Mouse (Mus musculus) cerebellum, adult 11-12 months (tissue): ENCODE data around the gene Hs3st5.
"Not testable (repeated sequence)": the region's sequence is repeated elsewhere in the genome, so short reads cannot be mapped to it uniquely, and the experiment has no call there.

Source experiments
- DNase-seq: peaks from one replicate; pipeline ENCODE4 v3.0.0; 2022

Gene Hs3st5

DNA sequence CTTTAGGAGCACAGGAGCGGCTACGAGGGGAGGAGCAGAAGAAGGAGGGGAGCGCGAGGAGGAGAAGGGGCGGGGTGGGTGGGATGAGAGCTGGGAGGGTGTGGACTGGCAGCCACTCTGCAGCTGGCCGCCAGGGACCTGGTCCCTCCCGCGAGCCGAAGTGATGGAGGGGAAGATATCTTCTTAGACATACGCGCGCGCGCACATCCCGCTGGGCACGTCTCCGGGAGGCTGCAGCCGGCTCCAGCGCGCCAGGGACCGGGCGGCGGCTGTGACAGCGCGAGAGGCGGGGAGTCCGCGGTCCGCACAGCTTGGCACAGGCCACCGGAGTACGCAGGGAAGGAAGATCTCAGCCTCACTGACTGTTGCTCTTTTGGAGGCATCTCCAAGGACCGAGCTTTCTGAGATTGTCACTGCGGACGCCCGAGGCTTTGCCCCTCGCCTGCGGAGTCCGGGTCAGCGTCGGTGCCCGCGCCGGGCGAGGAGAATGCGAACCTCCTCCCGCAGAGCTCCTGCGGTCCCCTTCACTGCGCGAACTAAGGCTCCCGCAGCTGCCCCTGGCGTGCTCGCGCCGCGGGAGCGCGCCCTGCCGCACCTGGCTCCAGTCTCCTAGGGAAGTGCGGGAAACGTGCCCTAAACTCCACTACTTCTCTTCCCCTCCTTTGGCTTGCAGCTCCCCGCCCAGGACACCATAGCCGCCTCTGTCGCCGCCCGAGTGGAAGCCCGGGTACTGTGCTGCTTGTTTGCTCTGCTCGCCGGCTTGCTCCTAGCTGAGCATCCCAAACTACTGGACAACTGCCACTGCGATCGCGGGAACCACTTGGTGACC, at the start of gene Hs3st5:
TSS of gene Hs3st5 (plus strand) at position 88 of the 829 bp plus-strand sequence.
- DNase-seq: peak; percentile 60

DNA sequence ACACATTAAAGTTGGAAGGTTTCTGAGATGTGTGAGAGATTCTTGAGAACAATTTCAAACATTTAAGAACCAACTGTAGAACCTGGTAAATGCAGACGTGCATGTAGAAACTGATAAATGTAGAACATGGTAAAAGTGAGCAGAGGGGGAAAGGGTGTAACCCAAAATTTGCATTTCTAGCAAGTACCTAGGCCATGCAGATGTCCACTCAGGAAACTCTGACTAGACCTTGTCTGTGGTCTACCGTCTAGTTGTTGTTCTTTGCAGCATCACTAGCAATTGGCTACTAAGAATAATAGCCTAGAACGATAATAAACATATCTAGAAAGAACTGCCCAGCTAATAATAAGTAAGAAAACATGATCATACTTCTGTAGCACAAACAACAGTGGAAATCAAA, 38.0 kb upstream of the Hs3st5 start:
- no peak for DNase-seq

DNA sequence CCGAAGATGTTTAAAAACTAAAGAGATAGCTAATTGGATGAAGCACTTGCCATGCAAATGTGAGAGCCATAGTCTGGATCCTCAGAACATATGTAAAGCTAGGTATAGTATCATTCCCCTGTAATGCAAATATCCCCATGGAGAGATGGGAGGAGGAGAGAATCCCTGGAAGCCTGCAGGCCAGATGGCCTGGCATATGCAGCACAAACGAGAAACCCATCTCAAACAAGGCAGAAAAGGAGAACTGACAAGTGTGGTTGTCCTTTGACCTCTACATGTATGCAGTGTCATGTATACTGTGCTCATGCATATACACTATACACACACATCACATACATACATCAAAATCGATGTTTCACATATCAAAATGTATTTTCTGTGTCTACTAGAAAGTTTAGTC, 35.5 kb upstream of the Hs3st5 start:
- no peak for DNase-seq

DNA sequence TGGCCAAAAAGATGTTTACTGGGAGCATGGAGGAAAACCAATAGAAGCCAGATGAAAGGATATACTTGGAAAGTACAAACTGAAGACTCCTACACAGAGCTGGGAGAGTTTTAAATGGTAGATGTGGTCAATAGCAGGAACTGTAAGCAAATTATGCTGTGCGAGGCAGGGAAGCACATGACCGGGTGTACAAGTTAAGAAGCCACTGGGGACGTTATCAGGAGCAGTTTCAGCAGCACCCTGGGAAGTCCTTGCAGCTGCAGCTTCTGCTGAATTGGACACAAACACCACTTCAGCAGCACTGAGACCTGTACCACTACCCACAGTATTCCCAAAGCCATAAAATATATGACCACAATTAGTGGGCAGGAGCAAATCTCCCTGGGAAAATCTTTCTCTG, 31.8 kb upstream of the Hs3st5 start:
- no peak for DNase-seq

DNA sequence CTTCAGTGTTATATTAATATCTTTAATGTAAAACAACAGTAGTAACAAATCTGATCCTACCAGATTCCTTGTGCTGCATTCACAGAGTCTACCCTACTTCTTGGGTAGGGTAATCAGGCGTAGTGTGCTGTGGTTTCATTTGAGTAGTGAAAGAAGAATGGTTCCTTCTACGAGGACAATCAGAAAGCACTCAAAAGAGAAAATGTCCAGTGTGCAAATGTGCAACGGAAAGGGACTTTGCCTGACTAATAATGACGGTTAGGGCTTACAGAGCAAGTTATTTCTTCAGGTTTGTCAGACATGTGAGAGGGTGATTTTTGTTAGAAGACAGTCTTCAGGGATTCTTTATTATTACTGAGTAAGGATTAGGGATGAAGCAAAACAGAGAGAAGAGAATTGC, 29.1 kb upstream of the Hs3st5 start:
- DNase-seq: no peak

DNA sequence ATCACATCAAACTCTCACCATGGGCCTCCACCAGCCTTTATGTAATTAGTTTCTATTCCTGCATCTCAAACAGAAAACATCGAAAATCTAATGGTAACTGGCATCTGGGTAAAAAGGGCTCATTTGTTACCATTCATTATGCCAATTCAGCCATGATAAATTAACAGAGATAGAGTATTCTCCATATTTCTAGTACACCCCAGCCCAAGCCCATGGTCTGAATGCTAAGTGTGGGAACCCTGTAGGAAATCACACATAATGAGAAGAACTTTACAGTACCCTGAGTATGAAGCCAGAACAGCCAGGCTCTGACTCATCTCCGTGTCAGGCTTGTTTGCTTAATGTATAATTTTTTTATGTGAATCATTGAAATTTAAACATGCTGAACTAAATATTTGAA, 23.3 kb upstream of the Hs3st5 start:
- DNase-seq: no peak

DNA sequence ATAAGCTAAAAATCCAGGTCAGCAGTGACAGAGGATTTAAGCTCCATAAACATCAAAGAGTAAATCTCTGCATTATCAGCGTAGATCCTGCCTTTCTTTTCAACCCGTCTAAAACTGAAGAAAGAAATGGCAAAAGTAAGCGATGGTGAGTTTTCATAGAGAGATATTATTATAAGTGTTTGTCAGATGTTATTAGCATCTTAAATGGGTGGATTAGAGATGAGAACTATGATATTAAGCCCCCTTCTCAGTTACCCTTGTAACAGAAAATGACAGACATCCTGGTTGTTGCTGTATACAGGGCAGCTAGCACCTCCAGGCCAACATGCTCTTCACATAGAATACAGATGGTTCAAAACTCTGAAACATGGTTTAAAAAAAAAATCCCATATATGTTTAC, 22.6 kb upstream of the Hs3st5 start:
- no peak for DNase-seq

DNA sequence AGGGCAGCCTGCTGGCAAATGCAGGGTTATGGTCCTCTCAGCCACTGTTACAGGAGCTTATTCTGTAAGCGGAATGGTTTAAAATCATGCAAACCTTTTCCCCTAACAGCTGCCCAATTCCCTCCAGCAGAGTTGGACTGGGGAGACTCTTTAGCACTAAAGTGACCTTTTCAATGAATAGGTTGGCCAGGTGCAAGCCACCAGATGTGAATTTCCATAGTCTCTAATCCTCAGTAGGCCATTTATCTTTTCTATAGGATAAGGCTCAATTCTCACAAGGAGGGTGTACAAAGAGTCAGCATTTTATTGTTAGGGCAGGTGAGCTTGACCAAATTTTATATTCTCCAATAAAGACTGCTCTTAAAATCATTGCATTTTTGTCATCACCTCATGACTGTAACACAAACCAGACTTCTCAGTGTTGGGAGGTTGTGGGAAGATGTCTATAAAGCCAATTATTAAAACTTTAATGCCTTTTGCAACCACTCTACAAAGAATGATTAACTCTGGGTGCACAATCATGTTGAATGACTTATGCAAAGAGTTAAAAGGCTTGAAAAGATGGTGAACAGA, 21.8 kb upstream of the Hs3st5 start:
- DNase-seq: no peak

DNA sequence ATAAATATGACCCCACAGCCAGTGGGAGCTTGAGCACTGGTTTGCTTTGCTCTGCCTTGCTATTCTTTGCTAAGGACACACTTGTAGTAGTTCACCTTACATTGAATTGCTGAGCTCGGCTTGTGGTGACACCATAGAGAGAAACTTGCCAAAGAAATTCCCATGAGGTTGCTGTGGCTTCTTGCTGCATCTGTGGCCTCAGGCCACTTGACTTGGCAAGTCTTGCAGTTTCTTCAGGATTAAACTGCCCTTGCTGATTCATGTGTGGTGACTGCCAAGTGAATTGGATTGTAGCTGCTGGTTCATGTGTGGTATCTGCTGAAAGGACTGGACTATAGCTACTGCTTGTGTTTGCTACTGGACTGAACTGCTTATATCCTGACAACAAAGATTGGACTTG, 13.0 kb upstream of the Hs3st5 start:
- DNase-seq: no peak

DNA sequence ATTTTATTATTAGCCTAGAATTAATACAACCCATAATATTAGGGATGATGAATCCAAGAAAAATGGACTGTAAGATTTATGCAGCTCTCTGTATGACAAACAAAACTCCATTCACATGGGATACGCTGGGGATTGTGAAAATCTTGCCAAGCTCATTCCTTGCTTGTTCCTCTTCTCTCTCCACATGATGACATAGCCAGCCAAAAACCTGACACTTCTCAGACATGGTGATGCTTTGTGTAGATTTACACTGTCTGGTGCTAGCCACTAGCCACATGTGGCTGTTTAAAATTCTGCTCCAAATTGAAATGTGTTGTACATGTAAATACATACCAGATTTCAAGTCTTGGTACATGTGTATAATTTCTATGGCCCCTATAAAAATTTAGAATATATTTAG, 6.9 kb upstream of the Hs3st5 start:
- DNase-seq: no peak

DNA sequence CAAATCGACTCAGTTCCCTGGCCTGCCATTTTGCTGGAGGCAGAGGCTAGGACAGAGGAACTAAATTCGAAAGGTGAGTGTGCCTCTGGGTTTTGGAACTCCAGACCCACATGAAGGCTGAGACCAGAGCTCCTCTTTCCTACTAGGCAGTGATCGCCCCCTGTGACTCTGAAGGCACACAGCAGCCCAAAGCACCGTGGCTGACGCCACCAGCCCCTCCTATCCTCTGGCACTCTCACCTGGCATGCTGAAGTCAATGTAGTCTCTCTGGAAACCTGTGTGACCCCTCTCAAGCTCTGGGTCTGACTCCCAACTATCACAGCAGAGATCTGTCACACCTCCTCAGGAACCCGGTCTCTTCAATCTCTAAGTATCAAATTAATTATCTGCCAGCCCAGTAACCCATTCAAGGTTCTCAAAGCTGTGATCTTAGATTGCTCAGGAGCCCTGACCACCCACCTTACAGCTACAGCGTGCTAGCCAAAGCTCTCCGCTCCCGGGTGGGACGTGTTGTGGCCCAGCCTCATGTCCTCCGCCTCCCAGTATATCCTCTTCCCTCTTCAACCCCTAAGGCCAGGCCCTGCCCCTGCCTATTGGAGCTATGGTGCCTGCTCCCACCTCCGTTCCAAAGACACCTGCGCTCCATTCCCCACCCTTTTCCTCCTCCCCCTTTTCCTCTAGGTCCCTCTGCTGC, 434 bp upstream of the Hs3st5 start:
- peak; percentile 21 for DNase-seq

DNA sequence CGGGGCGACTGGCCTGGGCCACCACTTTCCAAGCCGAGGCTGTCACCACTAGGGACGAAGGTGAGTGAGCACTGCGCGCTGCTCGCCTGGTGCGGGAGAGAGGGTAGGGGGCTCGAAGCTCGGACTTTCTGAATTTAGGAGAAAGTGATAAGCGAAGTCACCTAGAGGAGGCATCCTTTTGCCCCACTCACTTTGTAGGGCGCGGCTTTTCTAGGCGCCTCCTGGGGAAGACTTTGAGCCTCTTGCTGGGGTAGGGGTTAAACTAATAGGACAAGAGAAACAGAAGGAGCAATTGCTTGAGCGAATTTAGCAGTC, 899 bp downstream of the Hs3st5 start:
- DNase-seq: no peak

DNA sequence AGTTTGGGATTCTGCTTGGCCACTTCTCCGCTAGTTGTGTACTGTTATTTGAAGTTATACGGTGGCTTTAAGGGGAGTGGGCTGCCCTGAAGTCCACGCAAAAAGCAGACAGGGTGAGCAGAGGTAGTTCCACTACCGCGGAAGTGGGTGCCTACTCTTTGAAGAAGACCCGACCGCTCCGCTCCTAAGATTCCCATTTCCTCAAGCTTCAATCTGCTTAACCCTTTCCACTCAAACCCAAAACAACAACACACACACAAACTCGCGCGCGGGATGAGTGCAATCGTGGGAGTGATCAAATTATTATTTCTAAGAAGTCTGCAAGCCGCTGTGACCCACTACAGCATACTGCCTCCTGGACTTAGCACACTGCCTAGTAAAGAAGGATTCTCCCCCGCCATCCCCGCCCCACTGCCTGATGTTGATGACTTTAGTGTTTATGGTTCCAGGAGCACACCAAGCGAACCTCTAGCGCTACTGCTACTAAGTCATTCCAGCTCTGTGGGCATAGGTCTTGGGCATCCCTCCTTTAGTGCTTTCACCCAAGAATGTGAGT, 1.5 kb downstream of the Hs3st5 start:
- no peak for DNase-seq

DNA sequence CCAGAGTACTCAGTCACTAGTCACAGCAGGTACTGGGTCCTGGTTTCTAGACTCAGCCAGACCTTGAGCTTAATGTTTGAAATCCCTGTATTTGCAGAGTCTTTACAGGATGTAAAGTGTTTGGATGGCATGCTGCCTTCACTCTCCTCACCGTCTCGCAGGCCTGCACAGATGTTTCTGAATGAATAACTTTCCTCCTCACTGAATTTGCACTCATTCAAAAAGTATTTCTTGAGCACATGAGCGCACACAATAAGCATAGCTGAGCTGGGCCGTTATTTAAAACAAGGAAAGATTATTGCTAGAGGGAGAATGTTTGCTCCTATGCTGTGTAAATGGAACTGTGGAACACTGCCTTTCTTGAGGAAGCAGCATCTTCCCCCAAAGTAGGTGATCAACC, 2.9 kb downstream of the Hs3st5 start:
- DNase-seq: no peak

DNA sequence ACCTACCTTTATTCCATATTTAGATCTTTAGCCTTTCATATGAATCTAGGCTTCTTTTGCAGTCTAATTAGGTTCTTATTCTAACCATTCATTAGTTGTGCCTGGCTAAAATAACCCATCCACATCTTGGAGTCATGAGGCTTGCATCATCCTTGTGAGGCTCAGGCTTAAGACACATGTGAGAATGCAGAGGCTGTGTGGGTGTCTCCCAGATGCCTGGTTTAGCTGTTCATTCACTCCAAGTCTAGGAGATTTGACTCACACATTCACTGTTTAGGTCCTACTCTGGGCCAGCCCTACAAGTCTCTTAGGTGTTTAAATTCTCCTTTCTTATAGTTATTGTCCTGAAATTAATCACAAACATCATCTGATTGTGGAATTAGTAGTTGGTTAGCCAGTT, 17.3 kb downstream of the Hs3st5 start:
- no peak for DNase-seq

DNA sequence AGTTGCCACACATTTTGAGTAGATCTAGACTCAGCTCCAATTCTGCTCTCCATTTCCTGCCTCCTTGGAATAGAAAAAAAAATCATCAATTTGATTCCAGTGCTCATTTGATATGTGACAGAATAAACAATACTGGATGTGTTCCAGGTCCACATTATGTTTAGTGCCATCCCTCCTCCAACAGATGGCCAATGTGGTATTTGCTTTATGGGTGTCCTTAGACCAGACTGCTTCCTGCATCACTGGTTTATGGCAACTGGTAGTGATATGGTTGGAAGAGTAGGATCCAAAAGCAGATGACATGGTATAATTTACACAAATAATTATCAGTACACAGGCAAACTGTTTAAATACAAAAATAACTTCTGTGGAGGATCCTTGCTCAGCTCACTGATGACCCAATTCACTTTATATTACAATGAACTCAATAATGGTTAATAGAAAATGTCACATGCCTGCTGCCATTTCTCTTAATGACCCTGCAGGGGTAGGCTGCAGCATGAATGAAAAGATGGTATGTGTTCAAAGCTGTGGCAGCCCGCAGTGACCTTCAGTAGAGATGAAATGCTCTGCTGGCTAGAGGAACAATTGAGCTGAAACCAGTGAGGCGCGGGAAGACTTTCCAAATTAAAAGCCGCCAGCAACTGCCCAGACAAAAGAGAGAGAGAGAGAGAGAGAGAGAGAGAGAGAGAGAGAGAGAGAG, 27.2 kb downstream of the Hs3st5 start:
- DNase-seq: no peak

DNA sequence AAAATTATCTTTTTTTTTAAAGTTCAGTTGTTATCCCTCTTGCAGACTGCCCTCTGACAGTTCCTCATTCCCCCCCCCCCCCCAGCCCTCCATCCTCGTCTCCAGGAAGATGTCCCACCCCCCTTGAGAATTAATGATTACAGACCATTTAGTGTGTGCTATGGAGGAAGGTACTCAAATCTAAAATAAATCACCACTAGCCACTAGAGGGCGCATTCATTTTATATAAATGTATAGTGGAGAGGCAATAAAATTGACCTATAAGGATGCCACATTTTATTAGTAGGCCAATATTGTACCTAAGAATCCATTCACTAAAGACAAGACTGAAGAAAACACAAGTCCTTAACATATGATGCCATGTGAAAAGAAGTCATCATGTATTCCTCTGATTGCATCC, 40.0 kb downstream of the Hs3st5 start:
- no peak for DNase-seq

DNA sequence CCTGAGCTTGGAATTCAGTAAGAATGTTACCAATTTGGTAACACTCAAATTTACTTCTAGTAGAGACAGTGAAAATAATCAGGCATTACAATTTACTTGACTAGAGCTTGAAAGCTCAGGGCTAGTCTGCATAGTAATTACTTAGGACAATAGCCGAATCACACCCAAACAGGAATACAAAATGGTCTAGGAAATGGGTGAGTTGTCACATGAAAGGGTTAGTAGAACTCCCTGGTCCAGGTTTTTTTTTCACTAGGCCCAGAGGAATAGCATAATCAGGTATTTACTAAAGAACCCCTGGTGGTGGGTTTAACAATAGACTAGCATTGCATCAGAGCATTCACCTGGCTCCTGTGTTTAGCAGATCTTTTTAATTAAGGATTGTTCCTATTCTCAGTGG, 41.1 kb downstream of the Hs3st5 start:
- DNase-seq: not testable (repeated sequence)

DNA sequence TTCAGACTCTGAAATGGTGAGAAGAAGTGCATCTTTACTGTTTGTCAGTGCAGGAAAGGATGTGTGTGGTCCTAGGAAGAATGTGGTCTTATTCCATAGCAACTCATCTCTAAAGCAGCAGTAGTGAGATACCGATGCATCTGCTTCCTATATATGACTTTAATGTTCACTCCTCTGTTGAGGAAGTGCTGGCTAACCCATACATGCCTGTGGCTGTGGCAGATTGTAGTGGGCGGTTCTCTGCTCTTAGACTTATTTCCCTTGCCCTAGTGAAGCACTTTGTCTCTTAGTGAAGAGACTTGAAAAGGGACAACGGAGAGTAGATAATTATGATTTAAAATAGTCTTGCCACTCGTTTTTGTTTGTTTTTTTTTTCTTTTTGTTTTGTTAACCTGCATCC, 47.4 kb downstream of the Hs3st5 start:
- DNase-seq: no peak

DNA sequence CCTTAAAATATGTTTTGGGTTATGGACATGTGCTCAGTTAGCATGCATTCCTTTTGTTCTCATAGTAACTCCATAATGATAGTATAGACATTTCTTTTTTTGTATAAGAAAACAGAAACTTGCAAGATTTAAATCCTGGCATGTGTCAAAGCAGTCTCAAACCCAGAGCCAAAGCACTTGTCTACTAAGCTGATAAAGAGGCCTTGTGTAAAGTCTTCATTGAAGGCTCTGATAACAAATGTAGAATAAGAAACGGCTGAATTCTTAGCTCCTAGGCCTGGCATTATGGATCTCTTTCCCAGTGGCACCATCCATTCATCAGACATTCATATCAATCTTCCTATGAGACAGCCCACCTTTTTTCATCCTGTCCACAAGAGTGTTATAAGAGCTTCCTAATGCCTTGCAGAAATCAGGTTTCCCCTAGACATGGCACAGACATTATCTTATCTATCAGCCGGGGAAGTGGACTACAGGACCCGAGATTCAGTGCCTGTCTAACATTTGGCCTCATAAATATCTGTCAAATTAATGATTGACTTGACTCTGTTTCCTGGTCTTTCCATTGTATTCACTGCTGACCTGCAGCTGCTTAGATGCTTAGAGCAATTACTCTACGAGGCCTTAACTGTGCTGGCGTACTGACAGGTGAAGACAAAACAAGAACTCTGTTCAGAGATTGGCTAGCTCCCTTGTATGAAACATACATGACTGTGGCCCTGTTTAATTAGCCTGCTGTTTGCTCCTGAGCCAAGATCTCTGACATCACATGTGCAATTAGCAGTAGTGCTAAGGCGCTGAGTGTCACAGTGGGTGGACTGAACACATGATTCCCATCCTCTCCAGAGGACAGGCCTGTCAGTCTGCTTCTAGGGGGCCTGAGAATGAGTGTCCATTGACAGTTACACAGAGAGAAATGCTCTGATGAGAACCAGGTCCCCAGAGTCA, 48.6 kb downstream of the Hs3st5 start:
- DNase-seq: no peak

DNA sequence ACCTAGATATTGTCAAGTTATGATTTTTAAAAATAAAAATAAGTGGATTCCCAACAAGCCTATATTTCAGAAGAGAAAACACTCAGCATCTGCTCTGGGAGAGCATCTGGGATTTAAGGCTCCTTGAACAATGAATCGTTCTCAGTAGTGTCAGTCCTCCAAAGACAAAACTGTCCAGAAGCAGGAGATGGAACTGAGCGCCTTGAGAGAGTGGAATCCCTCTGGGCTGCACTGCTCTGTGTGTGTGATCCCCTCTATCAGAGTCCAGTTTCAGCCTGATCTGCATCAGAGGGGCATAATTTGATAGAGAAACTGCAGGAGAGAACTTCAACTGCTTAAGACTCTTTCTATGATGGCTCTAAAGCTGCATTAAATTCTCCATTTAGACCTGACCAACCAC, 49.5 kb downstream of the Hs3st5 start:
- no peak for DNase-seq

DNA sequence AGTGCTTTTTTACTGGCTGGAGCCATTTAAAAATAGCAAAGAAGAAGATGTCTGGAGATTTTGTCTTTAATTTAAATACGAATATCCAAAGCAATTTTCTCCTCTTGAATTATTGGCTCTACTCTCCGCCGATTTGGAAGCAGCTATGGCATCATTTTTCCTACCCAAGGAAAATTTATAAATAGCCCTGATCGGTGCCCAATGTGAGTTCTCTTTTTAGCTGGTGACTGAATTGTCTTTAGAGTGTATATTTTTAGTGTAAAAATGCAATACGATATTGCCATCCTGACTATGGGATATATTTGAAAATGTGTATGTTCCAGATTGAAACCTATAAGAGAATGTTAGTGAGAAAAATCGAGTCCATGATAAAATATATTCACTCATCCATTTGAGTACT, 51.1 kb downstream of the Hs3st5 start:
- DNase-seq: no peak
